Mouse (Mus musculus): ENCODE measurements around the gene Gm10118. TPM values are rescaled to one million over a fixed set of nuclear protein-coding genes. Genes with fewer than 3 reads are reported as not detected.

The Gm10118 gene
- polyA plus RNA-seq, 1 experiment from 2014 or later, result 0.28 TPM

GRCm38 (mm10) chr10:63899891-63900290 is 27.3 kb downstream of the Gm10118 start:
- peak; percentile 28 for DNase-seq (ENCODE audit: low spot score)
- ATAC-seq, result no peak
- H3K9ac ChIP-seq (ENCODE audit: low read length), result no peak overlapping the region
- no peaks in the 10 kb centered on the region for H3K4me1 ChIP-seq (ENCODE audit: control insufficient read depth, insufficient read depth, low read length)
- H3K9me3 ChIP-seq (replicated peaks; ENCODE audit: control insufficient read depth, low read length), result no peaks in the 10 kb centered on the region
- H3K4me3 ChIP-seq (ENCODE audit: low read depth, low read length), result no peak overlapping the region
- H3K36me3 ChIP-seq (ENCODE audit: control insufficient read depth, insufficient read depth, low read length), result no peaks in the 10 kb centered on the region
- H3K27me3 ChIP-seq (replicated peaks; ENCODE audit: control insufficient read depth, insufficient read depth, low read length), result no peaks in the 10 kb centered on the region
- H3K4me2 ChIP-seq (ENCODE audit: low read length), result no peak overlapping the region
- no peak overlapping the region for H3K27ac ChIP-seq (ENCODE audit: low read depth, low read length)

DNA sequence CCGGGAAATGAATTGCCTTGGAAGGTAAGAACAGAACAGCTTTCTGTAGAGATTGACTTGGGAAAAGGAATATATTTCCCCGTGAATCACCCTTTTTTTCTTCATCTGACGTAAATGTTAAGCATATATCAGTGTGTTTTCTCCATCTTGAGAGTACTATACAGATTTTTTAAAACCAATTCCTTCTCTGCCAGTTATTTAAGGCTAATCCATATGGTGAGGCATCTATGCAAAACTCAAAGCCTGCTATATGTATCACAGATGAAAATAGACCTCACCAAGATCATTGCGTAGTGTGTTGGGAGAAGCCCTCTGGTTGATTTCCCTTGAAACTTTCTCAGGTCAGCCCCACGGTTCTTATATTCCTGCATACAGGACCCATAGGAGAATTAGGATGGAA is 32.6 kb downstream of the Gm10118 start:
- no peak overlapping the region for H3K9ac ChIP-seq (ENCODE audit: low read length)
- H3K9me3 ChIP-seq (replicated peaks; ENCODE audit: control insufficient read depth, low read length), result no peaks in the 10 kb centered on the region
- DNase-seq (ENCODE audit: low spot score) (no peak), ATAC-seq (no peak)
- H3K4me3 ChIP-seq (ENCODE audit: low read depth, low read length), result no peak overlapping the region
- H3K27me3 ChIP-seq (replicated peaks; ENCODE audit: control insufficient read depth, insufficient read depth, low read length), result no peaks in the 10 kb centered on the region
- H3K4me1 ChIP-seq (ENCODE audit: control insufficient read depth, insufficient read depth, low read length), result no peaks in the 10 kb centered on the region
- no peaks in the 10 kb centered on the region for H3K36me3 ChIP-seq (ENCODE audit: control insufficient read depth, insufficient read depth, low read length)
- WGBS, result 91% methylated on average over 5 of the region's 5 CpGs
- no peak overlapping the region for H3K27ac ChIP-seq (ENCODE audit: low read depth, low read length)
- H3K4me2 ChIP-seq (ENCODE audit: low read length), result no peak overlapping the region

GRCm38 (mm10) chr10:63886449-63887088 is 40.7 kb downstream of the Gm10118 start:
- ATAC-seq (peak; percentile 37; the same call in 1 of the 2 replicates), DNase-seq (ENCODE audit: low spot score) (peak; percentile 33)
- H3K4me3 ChIP-seq (ENCODE audit: low read depth, low read length), result no peak overlapping the region
- H3K9ac ChIP-seq (ENCODE audit: low read length), result no peak overlapping the region
- no peaks in the 10 kb centered on the region for H3K9me3 ChIP-seq (replicated peaks; ENCODE audit: control insufficient read depth, low read length)
- WGBS, result 81% methylated on average over 23 of the region's 23 CpGs
- H3K4me1 ChIP-seq (ENCODE audit: control insufficient read depth, insufficient read depth, low read length), result no peaks in the 10 kb centered on the region
- no peak overlapping the region for H3K27ac ChIP-seq (ENCODE audit: low read depth, low read length)
- H3K36me3 ChIP-seq (ENCODE audit: control insufficient read depth, insufficient read depth, low read length), result no peaks in the 10 kb centered on the region
- no peaks in the 10 kb centered on the region for H3K27me3 ChIP-seq (replicated peaks; ENCODE audit: control insufficient read depth, insufficient read depth, low read length)
- H3K4me2 ChIP-seq (ENCODE audit: low read length), result no peak overlapping the region

- no peak overlapping the region for H3K4me3 ChIP-seq (ENCODE audit: low read depth, low read length)
- peak; percentile 68 for DNase-seq (ENCODE audit: low spot score)
- ATAC-seq, result peak; percentile 77; the same call in 1 of the 2 replicates
Measured at GRCm38 (mm10) chr10:63880462-63880903, 46.8 kb downstream of the Gm10118 start.

More at GRCm38 (mm10) chr10:63880462-63880903, 46.8 kb downstream of the Gm10118 start:
- H3K27ac ChIP-seq (ENCODE audit: low read depth, low read length), result no peak overlapping the region
- H3K4me2 ChIP-seq (ENCODE audit: low read length), result no peak overlapping the region
- no peaks in the 10 kb centered on the region for H3K27me3 ChIP-seq (replicated peaks; ENCODE audit: control insufficient read depth, insufficient read depth, low read length)
- no peaks in the 10 kb centered on the region for H3K9me3 ChIP-seq (replicated peaks; ENCODE audit: control insufficient read depth, low read length)
- WGBS, result 35% methylated on average over 5 of the region's 5 CpGs
- H3K36me3 ChIP-seq (ENCODE audit: control insufficient read depth, insufficient read depth, low read length), result no peaks in the 10 kb centered on the region
- H3K9ac ChIP-seq (ENCODE audit: low read length), result no peak overlapping the region
- peaks cover 5% of the 10 kb centered on the region for H3K4me1 ChIP-seq (ENCODE audit: control insufficient read depth, insufficient read depth, low read length)

Other genes starting within 250 kb of the Gm10118 start
- 10.5 and 17.6 TPM in 2 replicates for gene Lrrtm3, start 162.8 kb upstream of the Gm10118 start, polyA plus RNA-seq (2014; fragmentation: Nextera tagmentation; extraction: Ambion mirVana)

Data from forebrain, embryonic 14.5 days (tissue).